Mouse (Mus musculus): ENCODE results near the gene Tenm4. TPM values are rescaled to one million over a fixed set of nuclear protein-coding genes. Genes with fewer than 3 reads are reported as not detected.

Gene Tenm4
- polyA plus RNA-seq, 1 experiment from 2014 or later: 49.9 TPM

MicroRNAs within 50 kb of the gene (microRNA counts, 519-probe panel; counts per million panel counts)
- microRNA mmu-miR-708: 2,968 counts per million, percentile 49 among the panel's probes with 10 or more counts

Small RNA genes within 50 kb of the gene (microRNA-seq; reads per million reads assigned to microRNA genes)
- gene Mir6394 (not detected), gene Mir708 (3,168 reads per million, percentile 87 among the genes with 10 or more reads in this experiment)

All from limb, embryonic 13.5 days (tissue).